Mouse (Mus musculus) cortical plate, adult 2 months (tissue): ENCODE data around the gene Colq. TPM values are rescaled to one million over a fixed set of nuclear protein-coding genes. Genes with fewer than 3 reads are reported as not detected.

ENCODE experiments used
- H3K27ac ChIP-seq: fragments of 200-500 bp; 2 replicates; pipeline ENCODE4 v1.5.1; 2012; ENCODE audit warnings: low read length, control low read depth, inconsistent platforms; ENCODE audit not compliant: insufficient read depth
- H3K4me1 ChIP-seq: fragments of 200-500 bp; 2 replicates; pipeline ENCODE4 v1.6.1; 2011; ENCODE audit warnings: low read length; ENCODE audit not compliant: control insufficient read depth, insufficient read depth
- H3K4me3 ChIP-seq: fragments of 200-500 bp; 2 replicates; pipeline ENCODE4 v1.5.1; 2011; ENCODE audit warnings: mild to moderate bottlenecking, low read length, control low read depth; ENCODE audit not compliant: insufficient read depth
- CTCF ChIP-seq: fragments of 200-500 bp; IDR thresholded peaks from 2 replicates; pipeline ENCODE4 v1.5.1; 2011; ENCODE audit warnings: mild to moderate bottlenecking, control low read depth, low read length; ENCODE audit not compliant: insufficient read depth; ENCODE audit errors: extremely low read depth
- POLR2A ChIP-seq: fragments of 200-500 bp; IDR thresholded peaks from 2 replicates; pipeline ENCODE4 v1.6.1; 2011; ENCODE audit warnings: mild to moderate bottlenecking, low read length, control low read depth; ENCODE audit not compliant: insufficient read depth; ENCODE audit errors: extremely low read depth
- polyA plus RNA-seq: library from polyadenylated mRNA; depleted of rRNA; stranded (reverse); fragments of >200 nt; gene quantifications from 2 replicates; pipeline ENCODE4 v1.2.3, GENCODE M21; 2012; rRNA removed

The Colq gene
- polyA plus RNA-seq, 1 experiment, result 0.84 TPM

- Histone ChIP-seq H3K4me1 (peaks cover 6% of the 10 kb centered on the region), H3K27ac (no peak overlapping the region), H3K4me3 (peak overlapping the region; percentile 88)
- TF ChIP-seq CTCF, result no peak
- no peak for TF ChIP-seq POLR2A
Observed at GRCm38 (mm10) chr14:31495538-31495937, 95.6 kb downstream of the Colq start.

GRCm38 (mm10) chr14:31494975-31495455 lies 96.1 kb downstream of the Colq start, which contains the start of gene Mettl6:
Gene Mettl6, minus strand, starts transcription at chr14:31495040.
- H3K27ac ChIP-seq, result no peak within 1 kb of the TSS
- peaks cover 6% of the 10 kb centered on the region for H3K4me1 ChIP-seq
- TF ChIP-seq CTCF (no peak), POLR2A (peak; percentile 86)
- peak within 1 kb of the TSS; percentile 88 for H3K4me3 ChIP-seq

GRCm38 (mm10) chr14:31494349-31494974 lies 96.7 kb downstream of the Colq start, which contains the start of gene Eaf1:
Gene Eaf1, plus strand, starts transcription at chr14:31494399.
- Histone ChIP-seq H3K4me1 (peaks cover 6% of the 10 kb centered on the region), H3K4me3 (peak within 1 kb of the TSS; percentile 88), H3K27ac (no peak within 1 kb of the TSS)
- TF ChIP-seq CTCF (no peak), POLR2A (no peak)

DNA sequence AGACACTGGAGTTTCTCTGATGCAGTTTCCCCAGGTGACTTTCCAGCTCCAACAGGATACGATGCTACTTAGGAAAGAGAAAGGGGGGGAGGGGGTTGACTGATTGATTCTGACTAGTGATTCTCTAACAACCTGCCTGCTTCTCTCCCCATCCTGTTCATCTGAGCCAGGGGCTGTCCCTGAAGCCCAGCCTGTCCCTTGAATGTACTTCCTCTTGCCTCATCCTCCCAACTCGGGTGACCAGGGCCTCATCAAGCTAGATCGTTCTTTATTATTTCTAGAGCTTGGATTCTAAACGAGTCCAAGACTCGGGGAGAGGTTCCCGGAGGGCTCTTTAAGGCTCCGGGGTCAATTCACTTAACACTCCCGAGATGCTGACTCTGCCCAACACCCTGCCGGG lies 97.2 kb downstream of the Colq start:
- Histone ChIP-seq H3K27ac (no peak overlapping the region), H3K4me1 (peaks cover 6% of the 10 kb centered on the region), H3K4me3 (peak overlapping the region; percentile 88)
- no peak for TF ChIP-seq CTCF
- TF ChIP-seq POLR2A, result no peak

DNA sequence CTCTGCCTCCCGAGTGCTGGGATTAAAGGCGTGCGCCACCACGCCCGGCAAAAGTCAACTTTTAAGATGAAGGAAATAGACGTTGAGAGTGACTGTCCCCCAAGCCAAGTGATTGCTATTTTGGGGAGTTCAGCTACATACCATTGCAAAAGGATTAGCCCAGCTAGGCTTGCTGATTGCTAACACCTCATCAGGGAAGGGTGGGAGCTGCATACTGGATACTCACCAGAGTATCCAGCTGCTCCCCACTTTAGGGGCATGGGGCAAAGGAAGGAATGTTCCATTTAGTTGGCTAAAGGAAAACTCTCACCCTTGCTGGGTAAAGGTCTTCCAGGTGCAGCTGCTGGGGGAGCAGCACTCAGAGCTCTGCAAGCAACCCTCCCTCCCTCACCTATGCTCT lies 103.1 kb downstream of the Colq start:
- H3K4me3 ChIP-seq, result no peak overlapping the region
- no peaks in the 10 kb centered on the region for H3K4me1 ChIP-seq
- no peak overlapping the region for H3K27ac ChIP-seq
- TF ChIP-seq POLR2A, result no peak
- TF ChIP-seq CTCF, result no peak

DNA sequence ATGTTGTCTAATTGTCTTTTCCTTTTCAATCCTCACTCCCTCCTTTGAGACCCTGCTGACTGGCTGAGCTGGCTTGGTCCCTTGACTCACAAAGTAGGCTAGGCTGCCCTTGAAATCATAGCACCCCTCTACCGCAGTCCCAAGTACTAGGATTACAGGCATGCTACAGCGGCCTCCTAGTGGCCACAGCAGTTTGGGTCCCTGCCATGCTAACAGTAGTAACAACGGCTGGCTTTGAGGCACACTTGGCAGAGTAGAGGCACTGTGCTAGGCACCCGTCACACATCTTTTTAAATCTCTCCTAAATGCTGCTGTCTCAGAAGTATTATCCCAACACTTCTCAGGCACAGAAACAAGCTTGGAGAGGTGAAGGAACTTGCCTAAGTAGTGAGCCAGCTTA lies 104.7 kb downstream of the Colq start:
- TF ChIP-seq POLR2A (no peak), CTCF (no peak)
- no peak overlapping the region for H3K27ac ChIP-seq
- H3K4me1 ChIP-seq, result no peaks in the 10 kb centered on the region
- no peak overlapping the region for H3K4me3 ChIP-seq

GRCm38 (mm10) chr14:31482417-31482816 lies 108.7 kb downstream of the Colq start:
- H3K4me3 ChIP-seq, result no peak overlapping the region
- H3K4me1 ChIP-seq, result no peaks in the 10 kb centered on the region
- H3K27ac ChIP-seq, result no peak overlapping the region
- no peak for TF ChIP-seq POLR2A
- no peak for TF ChIP-seq CTCF

GRCm38 (mm10) chr14:31473297-31473696 lies 117.8 kb downstream of the Colq start:
- no peak for TF ChIP-seq POLR2A
- TF ChIP-seq CTCF, result no peak
- H3K27ac ChIP-seq, result no peak overlapping the region
- H3K4me3 ChIP-seq, result no peak overlapping the region
- no peaks in the 10 kb centered on the region for H3K4me1 ChIP-seq

Other genes starting within 250 kb of the Colq start
- 43.8 and 55.2 TPM in 2 replicates for gene Sh3bp5, start 155.3 kb downstream of the Colq start, polyA plus RNA-seq
- gene Eaf1, start 96.9 kb downstream of the Colq start, polyA plus RNA-seq, result 11.5 and 13.5 TPM in 2 replicates
- gene Mettl6, start 96.3 kb downstream of the Colq start, polyA plus RNA-seq, result 18.4 and 18.8 TPM in 2 replicates
- gene Gm49387, start 49.5 kb upstream of the Colq start, polyA plus RNA-seq, result not detected in 2 replicates
- 15.7 and 19.6 TPM in 2 replicates for gene Btd, start 49.7 kb upstream of the Colq start, polyA plus RNA-seq
- 11.2 and 11.3 TPM in 2 replicates for gene Hacl1, start 49.9 kb upstream of the Colq start, polyA plus RNA-seq
- gene Ankrd28, start 239.3 kb upstream of the Colq start, polyA plus RNA-seq, result 27.8 and 29.3 TPM in 2 replicates